Mouse (Mus musculus) adrenal gland, postnatal 4 days (tissue): ENCODE results near the gene Glis2. TPM values are rescaled to one million over a fixed set of nuclear protein-coding genes. Genes with fewer than 3 reads are reported as not detected.

Source experiments
- DNase-seq, 2 experiments: peaks; one replicate each; pipeline ENCODE4 v3.0.0; 2021 to 2022; ENCODE audit warnings: low spot score in 2 of 2, mixed read lengths in 2 of 2
- total RNA-seq, 2 experiments: library from RNA; stranded (reverse); gene quantifications; 2 replicates each; pipeline ENCODE4 v1.2.3; 2021

Gene Glis2
- total RNA-seq, 2 experiments from 2014 or later, result 66.0 to 77.7 TPM

GRCm38 (mm10) chr16:4602766-4603452 lies 8.4 kb downstream of the Glis2 start:
- no peak for DNase-seq

GRCm38 (mm10) chr16:4603453-4603837 lies 8.9 kb downstream of the Glis2 start:
- no peak for DNase-seq

GRCm38 (mm10) chr16:4604293-4604837 lies 9.9 kb downstream of the Glis2 start:
- no peak for DNase-seq

GRCm38 (mm10) chr16:4605514-4606131 lies 11.1 kb downstream of the Glis2 start:
- DNase-seq, result no peak

GRCm38 (mm10) chr16:4606431-4607084 lies 12.0 kb downstream of the Glis2 start:
- no peak for DNase-seq

- peak; percentile 60 to 62 for DNase-seq
Measured at GRCm38 (mm10) chr16:4607818-4608531, 13.5 kb downstream of the Glis2 start.

- DNase-seq, result no peak
Measured at GRCm38 (mm10) chr16:4608532-4609059, 14.1 kb downstream of the Glis2 start.

GRCm38 (mm10) chr16:4611193-4611592 lies 16.7 kb downstream of the Glis2 start:
- no peak for DNase-seq

GRCm38 (mm10) chr16:4611676-4612075 lies 17.2 kb downstream of the Glis2 start:
- no peak for DNase-seq

- DNase-seq, result no peak
Measured at GRCm38 (mm10) chr16:4613736-4614135, 19.2 kb downstream of the Glis2 start.

- no peak for DNase-seq
Measured at GRCm38 (mm10) chr16:4614639-4615038, 20.1 kb downstream of the Glis2 start.

- DNase-seq, result no peak
Measured at GRCm38 (mm10) chr16:4615297-4615696, 20.8 kb downstream of the Glis2 start.

GRCm38 (mm10) chr16:4616829-4617228 lies 22.3 kb downstream of the Glis2 start:
- DNase-seq, result no peak

GRCm38 (mm10) chr16:4624074-4624473 lies 29.6 kb downstream of the Glis2 start:
- no peak for DNase-seq

GRCm38 (mm10) chr16:4624481-4625110 lies 30.1 kb downstream of the Glis2 start, which contains the start of gene Pam16:
Pam16 (minus strand) TSS chr16:4624988.
- peak; percentile 84 to 87 for DNase-seq

- DNase-seq, result no peak
Measured at GRCm38 (mm10) chr16:4627105-4627504, 32.6 kb downstream of the Glis2 start.

GRCm38 (mm10) chr16:4628898-4629419 lies 34.4 kb downstream of the Glis2 start:
- no peak for DNase-seq

GRCm38 (mm10) chr16:4629950-4630349 lies 35.4 kb downstream of the Glis2 start:
- peak; percentile 65 to 82 for DNase-seq

GRCm38 (mm10) chr16:4632050-4632449 lies 37.5 kb downstream of the Glis2 start:
- DNase-seq, result no peak

- no peak for DNase-seq
Measured at GRCm38 (mm10) chr16:4633661-4634060, 39.1 kb downstream of the Glis2 start.
